Mouse (Mus musculus) heart, embryonic 13.5 days (tissue): ENCODE measurements around the gene Ccdc154. TPM values are rescaled to one million over a fixed set of nuclear protein-coding genes. Genes with fewer than 3 reads are reported as not detected.
"Not testable (repeated sequence)": the region's sequence is repeated elsewhere in the genome, so short reads cannot be mapped to it uniquely, and the experiment has no call there.

ENCODE experiments used
- ATAC-seq: fragments of 200-750 bp; cut with Nextera tagmentation; 2 replicates; pipeline ENCODE4 v1.8.0; 2017; ENCODE audit warnings: moderate TSS enrichment; ENCODE audit not compliant: insufficient number of reproducible peaks, low FRiP score, low TSS enrichment; ENCODE audit errors: extremely low read depth
- H3K27ac ChIP-seq: fragments of 300-500 bp; sonication (generic); replicated peaks from 2 replicates; pipeline ENCODE4 v1.5.1; 2015; ENCODE audit warnings: moderate library complexity, mild to moderate bottlenecking, inconsistent platforms
- H3K27me3 ChIP-seq: fragments of 300-500 bp; sonication (generic); replicated peaks from 2 replicates; pipeline ENCODE4 v1.6.1; 2015; ENCODE audit warnings: mild to moderate bottlenecking, inconsistent platforms
- H3K36me3 ChIP-seq: fragments of 300-500 bp; sonication (generic); 2 replicates; pipeline ENCODE4 v1.6.1; 2015; ENCODE audit warnings: mild to moderate bottlenecking, inconsistent platforms
- H3K4me1 ChIP-seq: fragments of 300-500 bp; sonication (generic); 2 replicates; pipeline ENCODE4 v1.6.1; 2015; ENCODE audit warnings: inconsistent platforms
- H3K4me2 ChIP-seq: fragments of 300-500 bp; sonication (generic); 2 replicates; pipeline ENCODE4 v1.6.1; 2015; ENCODE audit warnings: inconsistent platforms, mild to moderate bottlenecking, moderate library complexity
- H3K4me3 ChIP-seq: fragments of 300-500 bp; sonication (generic); 2 replicates; pipeline ENCODE4 v1.5.1; 2015; ENCODE audit warnings: moderate library complexity, mild to moderate bottlenecking, inconsistent platforms
- H3K9ac ChIP-seq: fragments of 300-500 bp; sonication (generic); 2 replicates; pipeline ENCODE4 v1.6.1; 2015; ENCODE audit warnings: inconsistent platforms, mild to moderate bottlenecking, moderate library complexity
- H3K9me3 ChIP-seq: fragments of 300-500 bp; sonication (generic); 2 replicates; pipeline ENCODE4 v1.6.1; 2016; ENCODE audit warnings: inconsistent platforms
- WGBS: fragments of 180-500 bp; shearing (Covaris S2); methylation state at CpG from one replicate; pipeline ENCODE4 v1.1.7; 2015; ENCODE audit warnings: mixed read lengths; 5-methylcytosine and 5-hydroxymethylcytosine counted together
- polyA plus RNA-seq: library from polyadenylated mRNA; unstranded; fragments of >200 nt; fragmentation: Nextera tagmentation; extraction: Ambion mirVana; gene quantifications from 2 replicates; pipeline ENCODE4 v1.2.1, GENCODE M21; 2015

The Ccdc154 gene
- not detected in 2 replicates for polyA plus RNA-seq

DNA sequence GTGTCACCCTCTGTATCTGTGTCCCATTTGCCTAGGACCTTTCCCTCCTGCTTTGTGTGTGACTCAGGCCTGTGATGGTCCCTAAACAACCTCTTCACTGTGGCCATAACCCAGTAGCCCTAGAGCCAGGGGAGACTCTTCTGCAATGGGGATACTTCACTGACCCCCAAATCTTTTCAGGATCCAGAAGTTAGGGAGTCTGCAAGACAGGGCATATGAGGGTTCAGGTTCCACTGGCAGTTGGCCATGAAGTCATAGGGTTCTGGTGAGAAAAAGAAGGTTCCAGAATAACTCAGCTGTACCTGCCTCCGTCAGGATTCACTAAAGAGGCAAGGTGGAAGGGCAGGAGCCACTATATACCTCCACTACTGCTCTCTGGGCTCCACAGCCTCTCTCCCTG is at the start of gene Ccdc154:
Gene Ccdc154 (plus strand): TSS at position 301 of the 400 bp plus-strand sequence.
- Histone ChIP-seq H3K9me3 (no peaks in the 10 kb centered on the region), H3K9ac (no peak within 1 kb of the TSS), H3K4me2 (no peak within 1 kb of the TSS), H3K36me3 (peaks cover 41% of the 10 kb centered on the region), H3K4me3 (no peak within 1 kb of the TSS), H3K27ac (no peak within 1 kb of the TSS), H3K27me3 (no peaks in the 10 kb centered on the region; the same call in 1 of the 2 replicates), H3K4me1 (peaks cover 5% of the 10 kb centered on the region; the same call in 1 of the 2 replicates)
- WGBS: 83% methylated on average over 1 of the region's 1 CpGs
- no peak for ATAC-seq

GRCm38 (mm10) chr17:25114908-25115645 is 47.2 kb upstream of the Ccdc154 start:
- Histone ChIP-seq H3K36me3 (peaks cover 37% of the 10 kb centered on the region), H3K9me3 (no peaks in the 10 kb centered on the region), H3K4me2 (peak overlapping the region; percentile 88), H3K27ac (peak overlapping the region; percentile 90), H3K4me3 (peak overlapping the region; percentile 62), H3K4me1 (peaks cover 29% of the 10 kb centered on the region), H3K27me3 (no peaks in the 10 kb centered on the region; the same call in 1 of the 2 replicates), H3K9ac (peak overlapping the region; percentile 83)
- ATAC-seq: no peak; the same call in 1 of the 2 replicates
- WGBS: 12% methylated on average over 23 of the region's 23 CpGs

- no peaks in the 10 kb centered on the region; the same call in 1 of the 2 replicates for H3K27me3 ChIP-seq
- peak within 1 kb of the TSS; percentile 83 for H3K9ac ChIP-seq
- WGBS: 6% methylated on average over 40 of the region's 40 CpGs
- peak within 1 kb of the TSS; percentile 88 for H3K4me2 ChIP-seq
- H3K27ac ChIP-seq: peak within 1 kb of the TSS; percentile 90
- H3K9me3 ChIP-seq: no peaks in the 10 kb centered on the region
- H3K4me1 ChIP-seq: peaks cover 29% of the 10 kb centered on the region
- peaks cover 30% of the 10 kb centered on the region for H3K36me3 ChIP-seq
- ATAC-seq: peak; percentile 91
- H3K4me3 ChIP-seq: peak within 1 kb of the TSS; percentile 62
These were observed 46.4 kb upstream of the Ccdc154 start, which contains the start of gene Telo2 for GRCm38 (mm10) chr17:25115664-25116432. Gene Telo2, minus strand, starts transcription at chr17:25115967.

DNA sequence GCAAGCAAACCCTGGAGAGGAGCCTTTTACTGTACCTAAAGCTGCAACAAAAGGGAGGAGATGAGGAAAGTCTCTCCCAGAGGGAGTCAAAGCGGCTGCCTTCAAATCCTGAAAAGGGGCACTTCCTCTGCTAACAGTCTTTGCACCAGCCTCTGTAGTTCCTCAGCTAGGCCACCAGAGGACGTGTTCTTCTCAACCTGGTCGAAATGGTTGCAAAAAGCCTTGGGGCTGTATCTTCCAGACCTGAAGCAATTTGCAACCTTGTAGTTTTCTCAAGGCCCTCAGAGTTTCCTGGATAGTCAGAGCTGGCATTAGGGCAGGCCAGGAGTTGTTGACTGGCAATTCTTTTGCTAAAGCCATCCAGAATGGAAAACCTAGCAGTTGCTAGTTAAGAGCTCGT is 45.0 kb upstream of the Ccdc154 start:
- Histone ChIP-seq H3K36me3 (peaks cover 19% of the 10 kb centered on the region), H3K9ac (no peak overlapping the region), H3K27ac (no peak overlapping the region), H3K4me1 (peaks cover 23% of the 10 kb centered on the region), H3K27me3 (peaks cover 14% of the 10 kb centered on the region), H3K4me2 (no peak overlapping the region), H3K4me3 (no peak overlapping the region), H3K9me3 (no peaks in the 10 kb centered on the region)
- 29% methylated on average over 4 of the region's 4 CpGs for WGBS
- ATAC-seq: no peak

DNA sequence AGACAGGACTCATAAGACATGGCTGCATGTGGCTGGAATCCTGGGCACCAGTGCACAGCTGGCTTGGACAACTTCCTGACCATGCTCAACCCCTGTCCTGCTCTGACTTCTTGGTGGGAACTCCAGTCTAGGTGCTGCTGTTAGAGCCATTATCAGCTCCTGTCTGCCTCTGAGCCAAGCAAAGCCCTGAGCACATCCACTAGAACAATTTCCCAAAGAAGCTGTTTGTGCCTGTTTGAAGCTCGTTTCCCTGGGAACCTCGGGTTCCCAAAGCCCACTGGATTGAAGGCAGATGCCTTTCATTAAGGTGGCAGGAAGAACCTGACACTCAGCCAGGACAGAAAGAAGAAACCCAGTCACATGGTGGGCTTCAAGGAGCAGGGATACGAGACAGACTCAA is 41.9 kb upstream of the Ccdc154 start, which contains the start of gene Ptx4:
Gene Ptx4 (plus strand): TSS at position 355 of the 400 bp plus-strand sequence.
- H3K9ac ChIP-seq: no peak within 1 kb of the TSS
- no peaks in the 10 kb centered on the region for H3K9me3 ChIP-seq
- H3K4me3 ChIP-seq: no peak within 1 kb of the TSS
- peaks cover 30% of the 10 kb centered on the region for H3K27me3 ChIP-seq
- no peak for ATAC-seq
- no peak within 1 kb of the TSS for H3K4me2 ChIP-seq
- H3K4me1 ChIP-seq: peaks cover 8% of the 10 kb centered on the region
- H3K36me3 ChIP-seq: no peaks in the 10 kb centered on the region
- no peak within 1 kb of the TSS for H3K27ac ChIP-seq
- WGBS: 23% methylated on average over 3 of the region's 3 CpGs

DNA sequence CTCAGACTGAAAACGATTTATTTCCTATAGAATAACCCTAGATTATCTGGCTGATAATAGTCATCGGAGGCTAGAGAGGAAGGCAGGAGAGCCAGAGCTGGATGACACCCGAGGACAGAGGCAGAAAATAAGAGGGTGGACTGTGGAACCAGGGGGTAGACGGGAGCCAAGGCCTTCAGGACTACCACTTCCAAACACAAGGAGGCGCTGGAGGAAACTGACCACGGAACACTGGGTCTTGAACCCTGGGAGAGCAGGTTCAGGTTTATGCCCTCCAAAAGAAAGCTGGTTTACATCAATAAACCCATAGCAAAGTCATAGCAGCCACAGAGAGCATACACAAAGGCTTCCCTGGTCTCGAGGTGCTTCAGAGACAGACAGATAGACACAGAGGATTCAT is 38.3 kb upstream of the Ccdc154 start:
- H3K9ac ChIP-seq: no peak overlapping the region
- H3K9me3 ChIP-seq: no peaks in the 10 kb centered on the region
- 25% methylated on average over 7 of the region's 7 CpGs for WGBS
- no peak overlapping the region for H3K4me3 ChIP-seq
- no peak overlapping the region for H3K27ac ChIP-seq
- ATAC-seq: no peak
- no peaks in the 10 kb centered on the region for H3K36me3 ChIP-seq
- H3K27me3 ChIP-seq: peaks cover 30% of the 10 kb centered on the region
- no peak overlapping the region for H3K4me2 ChIP-seq
- H3K4me1 ChIP-seq: peaks cover 15% of the 10 kb centered on the region

- 61% methylated on average over 3 of the region's 3 CpGs for WGBS
- ATAC-seq, H3K27ac ChIP-seq: not testable (repeated sequence)
These were observed 36.7 kb upstream of the Ccdc154 start for GRCm38 (mm10) chr17:25125442-25126060.

DNA sequence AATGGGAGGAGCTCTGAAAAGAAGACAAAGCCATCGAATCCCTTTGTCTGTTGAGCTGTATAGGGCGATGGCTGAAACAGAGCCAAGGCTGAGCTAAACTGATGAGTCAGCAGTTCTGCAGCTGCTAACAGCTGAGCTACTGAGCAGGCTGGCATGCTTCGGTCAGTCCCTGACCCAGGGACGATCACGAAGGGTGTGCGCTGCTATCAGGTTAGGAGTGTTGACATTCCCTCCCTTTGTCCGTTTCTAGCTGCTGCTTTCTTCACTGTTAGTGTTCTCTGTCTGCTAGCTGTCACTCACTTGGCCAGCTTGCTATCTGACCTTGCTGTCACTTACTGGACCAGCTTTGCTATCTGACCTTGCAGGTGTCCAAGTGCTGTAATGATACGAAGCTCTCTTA is 35.2 kb upstream of the Ccdc154 start:
- peak overlapping the region; percentile 18 for H3K4me2 ChIP-seq
- no peak overlapping the region for H3K4me3 ChIP-seq
- no peaks in the 10 kb centered on the region for H3K9me3 ChIP-seq
- 11% methylated on average over 8 of the region's 8 CpGs for WGBS
- no peaks in the 10 kb centered on the region for H3K36me3 ChIP-seq
- H3K9ac ChIP-seq: no peak overlapping the region
- peaks cover 15% of the 10 kb centered on the region for H3K4me1 ChIP-seq
- peak; percentile 70; the same call in 1 of the 2 replicates for ATAC-seq
- peaks cover 18% of the 10 kb centered on the region for H3K27me3 ChIP-seq
- H3K27ac ChIP-seq: peak overlapping the region; percentile 10; the same call in 1 of the 2 replicates

More at GRCm38 (mm10) chr17:25125442-25126060, 36.7 kb upstream of the Ccdc154 start:
- H3K9ac ChIP-seq, H3K9me3 ChIP-seq, H3K36me3 ChIP-seq, H3K4me2 ChIP-seq, H3K4me3 ChIP-seq: not testable (repeated sequence)
- peaks cover 30% of the 10 kb centered on the region for H3K27me3 ChIP-seq
- peaks cover 15% of the 10 kb centered on the region for H3K4me1 ChIP-seq

DNA sequence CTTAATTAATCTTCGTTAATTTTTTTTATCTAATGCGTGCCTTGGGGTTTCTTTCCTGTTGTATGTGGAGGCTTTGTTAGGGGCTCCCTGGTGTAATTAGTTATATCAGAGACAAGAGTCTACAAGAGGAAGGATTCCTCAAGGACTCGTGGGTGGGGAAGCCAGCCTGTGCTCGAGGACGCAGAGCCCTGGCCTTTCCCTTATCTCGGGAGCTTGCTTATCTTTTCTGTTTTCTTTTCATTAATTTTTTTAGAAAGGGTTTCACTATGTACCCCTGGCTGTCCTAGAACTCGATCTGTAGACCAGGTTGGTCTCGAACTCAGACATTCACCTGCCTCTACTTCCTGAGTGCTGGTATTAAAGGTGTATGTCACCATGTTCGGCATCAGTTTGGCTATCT is 34.6 kb upstream of the Ccdc154 start:
- peak overlapping the region; percentile 18; the same call in 1 of the 2 replicates for H3K4me2 ChIP-seq
- no peaks in the 10 kb centered on the region for H3K36me3 ChIP-seq
- H3K9ac ChIP-seq: no peak overlapping the region
- ATAC-seq: no peak
- peaks cover 12% of the 10 kb centered on the region for H3K27me3 ChIP-seq
- H3K4me3 ChIP-seq: no peak overlapping the region
- H3K9me3 ChIP-seq: no peaks in the 10 kb centered on the region
- H3K4me1 ChIP-seq: peaks cover 15% of the 10 kb centered on the region
- 40% methylated on average over 9 of the region's 9 CpGs for WGBS
- 0 out of 2 replicates have a peak overlapping the region, but pooled peaks have one; percentile 10 for H3K27ac ChIP-seq

DNA sequence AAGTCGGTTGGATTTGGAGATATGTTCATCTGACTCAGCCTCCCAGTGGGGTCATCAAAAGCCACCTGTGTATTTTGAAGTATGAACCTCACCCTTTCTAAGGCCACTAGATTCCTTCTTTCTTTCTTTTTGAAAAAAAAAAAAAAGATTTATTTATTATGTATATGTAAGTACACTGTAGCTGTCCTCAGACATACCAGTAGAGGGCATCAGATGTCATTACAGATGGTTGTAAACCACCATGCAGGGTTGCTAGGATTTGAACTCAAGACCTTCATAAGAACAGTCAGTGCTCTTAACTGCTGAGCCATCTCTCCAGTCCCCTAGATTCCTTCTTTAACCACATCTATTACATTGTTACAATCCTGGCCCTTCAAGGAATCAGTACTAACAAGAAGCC is 32.2 kb upstream of the Ccdc154 start:
- Histone ChIP-seq H3K9me3 (no peaks in the 10 kb centered on the region), H3K27me3 (no peaks in the 10 kb centered on the region), H3K9ac (no peak overlapping the region), H3K4me2 (no peak overlapping the region), H3K36me3 (no peaks in the 10 kb centered on the region), H3K27ac (no peak overlapping the region), H3K4me3 (no peak overlapping the region), H3K4me1 (peaks cover 24% of the 10 kb centered on the region)
- ATAC-seq: no peak
- 88% methylated on average over 1 of the region's 1 CpGs for WGBS

DNA sequence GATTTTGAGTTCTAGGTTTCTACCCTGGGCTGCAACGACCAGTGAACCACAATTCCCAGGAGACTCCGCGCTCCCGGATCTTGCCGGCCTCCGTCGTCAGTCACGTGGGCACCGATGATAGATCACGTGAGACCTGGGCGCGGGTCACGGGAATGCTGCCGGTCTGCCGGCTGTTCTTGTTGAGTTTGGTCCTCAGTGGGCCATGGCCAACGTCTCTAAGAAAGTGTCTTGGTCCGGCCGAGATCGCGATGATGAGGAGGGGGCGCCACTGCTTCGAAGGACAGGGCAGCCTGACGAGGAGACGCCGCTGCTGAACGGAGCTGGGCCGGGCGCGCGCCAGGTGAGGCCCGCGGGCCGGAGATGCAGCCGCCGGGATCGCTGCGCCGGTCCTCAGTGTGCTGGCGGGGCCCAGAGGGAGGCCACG is 29.0 kb upstream of the Ccdc154 start, which contains the start of gene Clcn7:
Gene Clcn7 (plus strand): TSS at position 117 of the 424 bp plus-strand sequence.
- under 1% methylated on average over 40 of the region's 40 CpGs for WGBS

More for the DNA sequence above, 29.0 kb upstream of the Ccdc154 start, which contains the start of gene Clcn7:
- no peaks in the 10 kb centered on the region for H3K9me3 ChIP-seq
- peaks cover 12% of the 10 kb centered on the region for H3K4me1 ChIP-seq
- peak within 1 kb of the TSS; percentile 50; the same call in 1 of the 2 replicates for H3K27ac ChIP-seq
- H3K4me3 ChIP-seq: peak within 1 kb of the TSS; percentile 99
- peak; percentile 78 for ATAC-seq
- H3K4me2 ChIP-seq: peak within 1 kb of the TSS; percentile 92
- no peaks in the 10 kb centered on the region for H3K27me3 ChIP-seq
- H3K9ac ChIP-seq: peak within 1 kb of the TSS; percentile 94
- no peaks in the 10 kb centered on the region for H3K36me3 ChIP-seq
